8 mouse cellular contexts compared by ENCODE assay signal in genomic region chr9:107279378-107280321, GRCm38 (mm10). TPM values are rescaled to one million over a fixed set of nuclear protein-coding genes. Genes with fewer than 3 reads are reported as not detected.
DNase-seq lines count a peak whose midpoint lies in the region; ATAC-seq and TF ChIP-seq lines count a peak whose summit lies in the region.

No protein-coding gene starts in this region.

- H3K27ac ChIP-seq in thymus, adult 2 months (ENCODE audit: control insufficient read depth, insufficient read depth, low read length), result peak overlapping the region; percentile 45
- H3K27ac ChIP-seq in kidney, postnatal 0 days, result peak overlapping the region; percentile 66; the same call in 1 of the 2 replicates

- peak; percentile 21 for DNase-seq in thymus, adult 2 months
- no peak for DNase-seq in thymus, adult 18-20 months
- peak; percentile 74 for DNase-seq in gastrocnemius, postnatal 25 days
- peak; percentile 71 for DNase-seq in kidney, postnatal 0 days (ENCODE audit: low spot score)
- DNase-seq in left cerebral cortex, postnatal 36 days (ENCODE audit: low spot score in 2 of 2), result no peak
- DNase-seq in layer of hippocampus, adult 11-12 months (ENCODE audit: low spot score), result no peak
- DNase-seq in frontal cortex, adult 2 months (ENCODE audit: extremely low spot score in 1 of 2, low spot score in 1 of 2), result no peak

- intact Hi-C loops in left cerebral cortex, postnatal 36 days (cut with DNase I), result loop anchor here (10.0 kb wide), 1 partner anchor 595 kb away; the partner anchor contains the start of gene Tex264

- no peak for TF ChIP-seq POLR2A in thymus, adult 2 months (IDR thresholded peaks at IDR 0.05; ENCODE audit: control insufficient read depth, extremely low read depth, insufficient read depth, low read length, poor library complexity)

- H3K4me3 ChIP-seq in thymus, adult 2 months (ENCODE audit: control insufficient read depth, insufficient read depth, low read length), result peak overlapping the region; percentile 24
- H3K4me3 ChIP-seq in kidney, postnatal 0 days (replicated peaks; ENCODE audit: low read depth, low read length), result 0 out of 2 replicates have a peak overlapping the region, but pooled peaks have one; percentile 9

- H3K4me2 ChIP-seq in kidney, postnatal 0 days (ENCODE audit: low read length), result peak overlapping the region; percentile 31; the same call in 1 of the 2 replicates

- WGBS in thymus, adult 2 months, result 32% methylated on average over 16 of the region's 16 CpGs
- 25% methylated on average over 16 of the region's 16 CpGs for WGBS in kidney, postnatal 0 days

- no peaks in the 10 kb centered on the region for H3K9me3 ChIP-seq in kidney, postnatal 0 days (replicated peaks; ENCODE audit: low read length)

- no peak for TF ChIP-seq CTCF in thymus, adult 2 months (IDR thresholded peaks at IDR 0.05; ENCODE audit: borderline replicate concordance, control insufficient read depth, extremely low read depth, insufficient read depth, low read length, poor library complexity)
- peak; percentile 32; the same call in 1 of the 2 replicates for TF ChIP-seq CTCF in kidney, postnatal 0 days (IDR thresholded peaks at IDR 0.05; ENCODE audit: low read depth)

- H3K4me1 ChIP-seq in thymus, adult 2 months (replicated peaks; ENCODE audit: control insufficient read depth, insufficient read depth, low read length), result peaks cover 31% of the 10 kb centered on the region
- H3K4me1 ChIP-seq in kidney, postnatal 0 days (replicated peaks; ENCODE audit: insufficient read depth, low read length), result peaks cover 14% of the 10 kb centered on the region

- ATAC-seq in kidney, postnatal 0 days (replicated peaks; ENCODE audit: low FRiP score, low read depth), result peak; percentile 71
- ATAC-seq in megakaryocyte-erythroid progenitor cell, adult 5-6 weeks (replicated peaks; ENCODE audit: low FRiP score, low TSS enrichment, poor library complexity, severe bottlenecking), result peak; percentile 14; the same call in 1 of the 2 replicates

- no peaks in the 10 kb centered on the region for H3K27me3 ChIP-seq in thymus, adult 2 months (ENCODE audit: control insufficient read depth, insufficient read depth, low read length)
- no peaks in the 10 kb centered on the region for H3K27me3 ChIP-seq in kidney, postnatal 0 days (ENCODE audit: insufficient read depth, low read length)

- H3K9ac ChIP-seq in kidney, postnatal 0 days (ENCODE audit: low read depth, low read length), result 0 out of 2 replicates have a peak overlapping the region, but pooled peaks have one; percentile 23

- no peaks in the 10 kb centered on the region for H3K36me3 ChIP-seq in thymus, adult 2 months (ENCODE audit: control insufficient read depth, insufficient read depth, low read length)
- no peaks in the 10 kb centered on the region for H3K36me3 ChIP-seq in kidney, postnatal 0 days (ENCODE audit: insufficient read depth, low read length)

RNA-seq across cellular contexts. Expression of gene Mapkapk3, which starts 10.0 kb away (rescaled TPM):
- polyA plus RNA-seq in thymus, adult 2 months (2012; rRNA removed), result 30.5 and 43.6 TPM in 2 replicates
- 10 to 100 TPM; 27.7 to 32.1 TPM for total RNA-seq in gastrocnemius, postnatal 25 days (2021)
- 13.4 and 14.0 TPM in 2 replicates for polyA plus RNA-seq in kidney, postnatal 0 days (2015; fragmentation: Nextera tagmentation; extraction: Ambion mirVana)
- total RNA-seq in megakaryocyte-erythroid progenitor cell, adult 5-6 weeks (2014; fragmentation: Nextera tagmentation), result 26.8 and 34.0 TPM in 2 replicates
- 26.9 and 31.6 TPM in 2 replicates for total RNA-seq in megakaryocyte-erythroid progenitor cell, adult 5-6 weeks (2017)
- total RNA-seq in left cerebral cortex, postnatal 36 days (2021), result 1 to 10 TPM; 2.9 to 4.5 TPM
- 7.0 and 7.6 TPM in 2 replicates for polyA plus RNA-seq in frontal cortex, adult 2 months (2012; rRNA removed)

RNA-seq across cellular contexts. Expression of gene Cish, which starts 16.2 kb away (rescaled TPM):
- polyA plus RNA-seq in thymus, adult 2 months (2012; rRNA removed), result 34.5 and 39.6 TPM in 2 replicates
- total RNA-seq in gastrocnemius, postnatal 25 days (2021), result 100 to 1,000 TPM in 1 of 2 experiments, 1 to 10 TPM in 1; 2.3 to 100 TPM
- polyA plus RNA-seq in kidney, postnatal 0 days (2015; fragmentation: Nextera tagmentation; extraction: Ambion mirVana), result 26.2 and 30.5 TPM in 2 replicates
- total RNA-seq in megakaryocyte-erythroid progenitor cell, adult 5-6 weeks (2014; fragmentation: Nextera tagmentation), result 2.9 and 9.3 TPM in 2 replicates
- total RNA-seq in megakaryocyte-erythroid progenitor cell, adult 5-6 weeks (2017), result 1.2 and 1.6 TPM in 2 replicates
- 10 to 100 TPM in 1 of 2 experiments, 1 to 10 TPM in 1; 4.8 to 11.0 TPM for total RNA-seq in left cerebral cortex, postnatal 36 days (2021)
- polyA plus RNA-seq in frontal cortex, adult 2 months (2012; rRNA removed), result 5.3 and 7.1 TPM in 2 replicates

RNA-seq across cellular contexts. Expression of gene Dock3, which starts 47.9 kb away (rescaled TPM):
- 0.96 and 3.2 TPM in 2 replicates for polyA plus RNA-seq in thymus, adult 2 months (2012; rRNA removed)
- under 1 TPM in 1 of 2 experiments, not detected in 1; 0.13 TPM for total RNA-seq in gastrocnemius, postnatal 25 days (2021)
- 0.20 and 0.37 TPM in 2 replicates for polyA plus RNA-seq in kidney, postnatal 0 days (2015; fragmentation: Nextera tagmentation; extraction: Ambion mirVana)
- total RNA-seq in megakaryocyte-erythroid progenitor cell, adult 5-6 weeks (2014; fragmentation: Nextera tagmentation), result 0.09 TPM in 1 of 2 replicates, not detected in the other
- total RNA-seq in megakaryocyte-erythroid progenitor cell, adult 5-6 weeks (2017), result not detected in 2 replicates
- total RNA-seq in left cerebral cortex, postnatal 36 days (2021), result 100 to 1,000 TPM; 209 to 235 TPM
- polyA plus RNA-seq in frontal cortex, adult 2 months (2012; rRNA removed), result 185 and 204 TPM in 2 replicates

RNA-seq across cellular contexts. Expression of gene Hemk1, which starts 58.5 kb away (rescaled TPM):
- polyA plus RNA-seq in thymus, adult 2 months (2012; rRNA removed), result 23.6 and 25.5 TPM in 2 replicates
- total RNA-seq in gastrocnemius, postnatal 25 days (2021), result 10 to 100 TPM; 12.8 to 15.7 TPM
- 10.1 and 11.5 TPM in 2 replicates for polyA plus RNA-seq in kidney, postnatal 0 days (2015; fragmentation: Nextera tagmentation; extraction: Ambion mirVana)
- 5.8 and 18.8 TPM in 2 replicates for total RNA-seq in megakaryocyte-erythroid progenitor cell, adult 5-6 weeks (2014; fragmentation: Nextera tagmentation)
- 4.9 and 9.0 TPM in 2 replicates for total RNA-seq in megakaryocyte-erythroid progenitor cell, adult 5-6 weeks (2017)
- 10 to 100 TPM; 13.3 to 18.0 TPM for total RNA-seq in left cerebral cortex, postnatal 36 days (2021)
- polyA plus RNA-seq in frontal cortex, adult 2 months (2012; rRNA removed), result 31.9 and 39.1 TPM in 2 replicates

Comparison
In these comparisons a context has a peak if more than half of its experiments do, and no peak if none do; other contexts are left out.
1. DNase-seq: peak in thymus, adult 2 months (single experiment), gastrocnemius, postnatal 25 days (single experiment) and kidney, postnatal 0 days (single experiment); none in thymus, adult 18-20 months (0 of 2), left cerebral cortex, postnatal 36 days (0 of 2), layer of hippocampus, adult 11-12 months (single experiment) and frontal cortex, adult 2 months (0 of 2).
2. RNA of gene Mapkapk3, which starts 10.0 kb away (total RNA-seq): 27.7 to 32.1 TPM in gastrocnemius, postnatal 25 days and 26.8 to 34.0 TPM in megakaryocyte-erythroid progenitor cell, adult 5-6 weeks; 2.9 to 4.5 TPM in left cerebral cortex, postnatal 36 days; every median in the first group is over 4 times any median in the second.
3. RNA of gene Dock3, which starts 47.9 kb away (total RNA-seq): 209 to 235 TPM in left cerebral cortex, postnatal 36 days; 0.13 TPM in gastrocnemius, postnatal 25 days and 0.09 TPM in megakaryocyte-erythroid progenitor cell, adult 5-6 weeks; every median in the first group is over 100 times any median in the second.